Mouse (Mus musculus): ENCODE data around the gene Cyp2d9.
"Not testable (repeated sequence)": the region's sequence is repeated elsewhere in the genome, so short reads cannot be mapped to it uniquely, and the experiment has no call there.

DNA sequence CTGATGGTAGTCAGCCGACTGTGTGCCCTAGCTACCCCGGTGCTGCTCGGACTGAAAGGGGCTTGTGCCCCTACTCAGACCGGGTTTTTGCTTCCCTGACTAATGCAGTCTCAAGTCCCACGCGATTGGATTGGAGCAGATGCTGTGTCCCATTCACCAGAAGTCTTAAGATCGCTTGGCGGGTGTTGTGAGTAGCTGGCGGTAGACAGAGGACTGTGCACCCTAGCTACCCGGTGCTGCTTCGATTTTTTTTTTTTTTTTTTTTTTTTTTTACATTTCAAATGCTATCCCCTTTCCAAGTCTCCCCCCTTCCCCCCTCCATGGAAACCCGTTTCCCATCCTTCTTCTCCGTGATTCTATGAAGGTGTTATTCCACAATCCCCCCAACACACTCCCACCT is 61.0 kb downstream of the Cyp2d9 start:
- not testable (repeated sequence) for TF ChIP-seq CTCF (IDR thresholded peaks at IDR 0.05; ENCODE audit: borderline replicate concordance, extremely low read depth, insufficient read depth, insufficient read length); POLR2A (IDR thresholded peaks at IDR 0.05; ENCODE audit: borderline replicate concordance, extremely low read depth, insufficient read depth, insufficient read length, poor library complexity, severe bottlenecking)
